Mouse (Mus musculus) limb, embryonic 11.5 days (tissue): ENCODE measurements at regions not wholly inside any gene's neighbourhood (a gene's known extent, or its start where the extent isn't known, plus 50 kb on each side); places are given as distances from the start of the nearest gene placed in this dataset.

ENCODE experiments used
- ATAC-seq: fragments of 200-750 bp; cut with Nextera tagmentation; 2 replicates; pipeline ENCODE4 v1.8.0; 2017; ENCODE audit warnings: low read depth; ENCODE audit not compliant: insufficient number of reproducible peaks, low FRiP score, low TSS enrichment
- DNase-seq: peaks from one replicate; pipeline ENCODE4 v3.0.0-alpha.2; 2015; ENCODE audit warnings: low spot score
- H3K27ac ChIP-seq: fragments of 300-500 bp; sonication (generic); replicated peaks from 2 replicates; pipeline ENCODE4 v1.5.1; 2014; ENCODE audit warnings: low read depth, mild to moderate bottlenecking, low read length
- H3K27me3 ChIP-seq: fragments of 300-500 bp; sonication (generic); 2 replicates; pipeline ENCODE4 v1.6.1; 2014; ENCODE audit warnings: mild to moderate bottlenecking, low read length, mixed read lengths; ENCODE audit not compliant: control insufficient read depth, insufficient read depth
- H3K36me3 ChIP-seq: fragments of 300-500 bp; sonication (generic); 2 replicates; pipeline ENCODE4 v1.6.1; 2014; ENCODE audit warnings: mild to moderate bottlenecking, low read length, moderate library complexity, mixed read lengths; ENCODE audit not compliant: control insufficient read depth, insufficient read depth
- H3K4me1 ChIP-seq: fragments of 300-500 bp; sonication (generic); 2 replicates; pipeline ENCODE4 v1.6.1; 2014; ENCODE audit warnings: low read length, mixed read lengths; ENCODE audit not compliant: control insufficient read depth, insufficient read depth
- H3K4me2 ChIP-seq: fragments of 300-500 bp; sonication (generic); 2 replicates; pipeline ENCODE4 v1.6.1; 2014; ENCODE audit warnings: low read depth, mild to moderate bottlenecking, moderate library complexity; ENCODE audit not compliant: severe bottlenecking
- H3K4me3 ChIP-seq: fragments of 300-500 bp; sonication (generic); 2 replicates; pipeline ENCODE4 v1.5.1; 2014; ENCODE audit warnings: low read depth, low read length
- H3K9ac ChIP-seq: fragments of 300-500 bp; sonication (generic); 2 replicates; pipeline ENCODE4 v1.6.1; 2014; ENCODE audit warnings: mild to moderate bottlenecking, low read length
- H3K9me3 ChIP-seq: fragments of 300-500 bp; sonication (generic); 2 replicates; pipeline ENCODE4 v1.6.1; 2016; ENCODE audit warnings: low read length; ENCODE audit not compliant: control insufficient read depth
- WGBS: fragments of 180-500 bp; shearing (Covaris S2); extraction: QIAGEN DNeasy Blood & Tissue Kit; methylation state at CpG from one replicate; pipeline ENCODE4 v1.1.7; 2014; 5-methylcytosine and 5-hydroxymethylcytosine counted together

DNA sequence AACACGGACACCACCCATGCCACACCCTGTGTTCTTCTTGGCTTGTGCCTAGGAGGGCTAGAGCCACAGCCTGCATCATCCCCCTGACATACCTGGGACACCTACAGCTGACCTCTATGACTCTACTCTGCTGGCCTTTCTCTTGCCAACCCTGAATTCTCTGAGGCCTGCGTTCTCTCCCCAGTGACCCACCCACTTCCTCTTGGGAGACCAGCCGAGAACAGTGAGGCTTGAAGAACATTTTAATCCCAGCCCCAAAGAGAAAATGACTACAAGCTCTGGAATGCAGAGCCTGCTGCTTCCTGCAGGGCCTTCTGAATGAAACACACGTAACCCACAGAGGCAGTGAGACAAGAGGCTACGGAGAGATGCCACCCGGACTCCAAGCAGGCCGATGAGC is 102.0 kb downstream of the Zfp36l2 start:
- Histone ChIP-seq H3K4me1 (peaks cover 19% of the 10 kb centered on the region), H3K27ac (no peak overlapping the region), H3K4me2 (no peak overlapping the region), H3K9ac (no peak overlapping the region), H3K4me3 (no peak overlapping the region), H3K36me3 (no peaks in the 10 kb centered on the region), H3K27me3 (no peaks in the 10 kb centered on the region), H3K9me3 (no peaks in the 10 kb centered on the region)
- ATAC-seq (no peak), DNase-seq (no peak)
- 79% methylated on average over 7 of the region's 7 CpGs for WGBS

DNA sequence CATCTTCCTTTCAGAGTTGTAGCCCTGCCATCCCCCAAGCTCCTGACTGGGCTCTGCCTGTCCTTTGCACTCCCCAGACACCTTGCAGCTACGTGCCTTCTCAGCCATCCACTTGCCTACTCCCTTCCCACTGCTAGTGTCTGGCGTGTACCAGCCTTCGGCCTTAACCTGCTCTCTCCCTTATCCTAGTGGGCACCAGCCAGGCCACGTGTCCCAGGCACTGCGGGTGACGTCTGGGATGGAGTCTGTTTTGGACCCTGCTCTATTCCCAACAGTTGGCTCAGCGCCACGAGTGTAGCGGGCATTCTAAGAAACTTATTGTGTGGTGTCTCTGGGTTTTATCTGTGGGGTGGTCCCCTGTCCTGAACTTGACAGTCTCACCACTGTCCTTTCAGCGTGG is 102.5 kb downstream of the Zfp36l2 start:
- WGBS, result 90% methylated on average over 10 of the region's 10 CpGs

DNA sequence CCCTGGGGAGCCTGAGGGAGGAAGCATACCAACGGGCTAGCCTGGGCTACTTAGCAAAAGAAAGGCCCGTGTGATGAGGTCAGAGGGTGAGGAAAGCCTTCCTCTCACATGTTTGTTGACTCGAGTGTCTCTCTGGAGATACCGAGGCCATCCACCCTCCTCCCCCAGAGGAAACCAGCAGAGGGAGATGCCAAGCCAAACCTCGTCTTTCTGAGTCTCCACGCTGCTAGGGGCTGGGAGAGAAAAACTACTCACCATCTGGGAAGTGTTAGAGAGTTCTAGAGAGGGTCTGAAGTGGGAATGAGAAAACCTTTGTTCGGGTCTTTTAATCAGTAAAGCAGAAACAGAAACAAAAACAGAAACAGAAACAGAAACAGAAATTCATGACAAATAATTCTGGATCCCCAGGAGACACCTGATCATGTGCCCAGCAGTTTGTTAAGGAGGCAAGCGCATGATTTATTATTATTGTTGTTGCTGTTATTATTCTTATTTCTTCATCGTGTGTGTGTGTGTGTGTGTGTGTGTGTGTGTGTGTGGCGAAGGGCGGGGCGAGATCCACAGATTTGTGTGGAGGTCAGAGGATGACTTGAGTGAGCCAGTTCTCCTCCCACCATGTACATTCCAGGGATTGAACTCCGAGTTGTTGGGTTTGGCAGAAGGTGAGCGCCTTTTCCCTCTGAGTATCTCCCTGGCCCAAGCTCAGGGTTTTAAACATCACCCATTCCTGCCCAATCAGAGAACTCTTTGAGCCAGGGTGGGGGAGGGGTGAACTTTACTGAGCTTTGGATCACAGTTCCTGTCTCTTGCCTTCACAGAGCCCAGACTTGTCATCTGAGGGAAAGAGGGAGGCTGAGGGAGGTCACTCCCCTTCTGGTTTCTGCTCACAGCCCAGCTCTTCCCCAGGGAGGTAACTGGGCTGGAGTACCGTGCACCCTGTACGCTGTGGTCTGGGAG is 104.2 kb downstream of the Zfp36l2 start:
- H3K27ac ChIP-seq, result no peak overlapping the region
- H3K4me2 ChIP-seq, result no peak overlapping the region
- 0 out of 2 replicates have a peak, but pooled peaks have one; percentile 27 for ATAC-seq
- no peak overlapping the region for H3K4me3 ChIP-seq
- H3K9ac ChIP-seq, result no peak overlapping the region
- no peaks in the 10 kb centered on the region for H3K9me3 ChIP-seq
- no peak for DNase-seq
- no peaks in the 10 kb centered on the region for H3K36me3 ChIP-seq
- WGBS, result 66% methylated on average over 16 of the region's 16 CpGs
- H3K27me3 ChIP-seq, result no peaks in the 10 kb centered on the region
- H3K4me1 ChIP-seq, result peaks cover 19% of the 10 kb centered on the region

More for the DNA sequence above, 102.5 kb downstream of the Zfp36l2 start:
- DNase-seq (no peak), ATAC-seq (no peak)
- Histone ChIP-seq H3K27me3 (no peaks in the 10 kb centered on the region), H3K4me1 (peaks cover 19% of the 10 kb centered on the region), H3K27ac (no peak overlapping the region), H3K4me3 (no peak overlapping the region), H3K9me3 (no peaks in the 10 kb centered on the region), H3K4me2 (no peak overlapping the region), H3K9ac (no peak overlapping the region), H3K36me3 (no peaks in the 10 kb centered on the region)

DNA sequence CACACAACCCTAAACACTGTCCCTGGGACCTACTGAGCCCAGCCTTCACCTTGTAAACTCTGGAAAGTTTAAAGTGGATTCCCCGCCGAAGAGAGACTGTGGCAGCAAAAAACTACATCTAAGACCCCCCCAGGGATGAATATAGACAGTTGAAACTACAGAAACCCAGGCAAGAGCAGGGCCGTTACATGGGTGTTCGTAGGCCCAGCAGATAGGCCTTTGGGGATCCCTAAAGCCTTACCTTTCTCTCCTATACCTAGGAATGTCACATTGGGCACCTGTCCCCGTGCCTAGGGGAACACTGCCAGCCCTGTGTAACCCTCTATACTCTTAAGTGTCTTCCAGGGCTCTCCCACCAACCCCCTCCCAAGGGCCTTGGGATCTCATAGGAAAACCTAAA is 105.2 kb downstream of the Zfp36l2 start:
- ATAC-seq (no peak), DNase-seq (no peak)
- H3K9me3 ChIP-seq, result no peaks in the 10 kb centered on the region
- H3K9ac ChIP-seq, result no peak overlapping the region
- no peaks in the 10 kb centered on the region for H3K27me3 ChIP-seq
- WGBS, result 90% methylated on average over 5 of the region's 5 CpGs
- H3K4me2 ChIP-seq, result no peak overlapping the region
- H3K36me3 ChIP-seq, result no peaks in the 10 kb centered on the region
- peaks cover 19% of the 10 kb centered on the region for H3K4me1 ChIP-seq
- no peak overlapping the region for H3K27ac ChIP-seq
- H3K4me3 ChIP-seq, result no peak overlapping the region

DNA sequence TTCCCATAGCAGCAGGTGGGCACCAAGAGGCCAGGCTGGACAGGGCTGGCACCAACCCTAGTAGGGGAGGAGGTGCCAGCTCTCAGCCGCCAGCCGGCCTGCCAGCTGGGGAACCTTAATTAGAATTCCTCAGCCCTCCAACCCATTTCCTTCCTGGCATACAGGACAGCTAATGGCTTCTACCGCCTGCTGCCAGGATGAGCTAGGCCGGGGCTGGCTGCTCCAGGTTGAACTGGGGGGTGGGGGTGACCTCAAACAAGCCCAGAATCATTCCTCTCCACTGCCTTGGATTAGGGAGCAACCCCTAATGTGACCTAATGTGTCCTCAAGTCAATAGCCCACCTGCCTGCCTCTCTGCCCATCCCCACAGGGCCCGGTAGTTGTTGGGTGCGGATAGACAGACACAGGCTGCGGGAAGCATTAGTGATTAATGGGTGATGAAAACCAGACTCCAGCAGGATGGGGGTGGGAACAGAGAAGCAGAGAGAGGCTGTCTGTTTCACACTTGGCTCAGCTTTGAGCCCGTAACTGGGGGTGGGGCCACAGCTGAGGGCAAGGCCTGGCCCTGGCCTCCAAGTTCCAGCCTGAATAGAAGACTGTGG is 105.9 kb downstream of the Zfp36l2 start:
- Histone ChIP-seq H3K27me3 (no peaks in the 10 kb centered on the region), H3K9ac (no peak overlapping the region), H3K36me3 (no peaks in the 10 kb centered on the region), H3K4me1 (peaks cover 19% of the 10 kb centered on the region), H3K4me2 (no peak overlapping the region), H3K27ac (0 out of 2 replicates have a peak overlapping the region, but pooled peaks have one; percentile 1), H3K9me3 (no peaks in the 10 kb centered on the region), H3K4me3 (no peak overlapping the region)
- no peak for ATAC-seq
- peak; percentile 53 for DNase-seq
- WGBS, result 16% methylated on average over 8 of the region's 8 CpGs

DNA sequence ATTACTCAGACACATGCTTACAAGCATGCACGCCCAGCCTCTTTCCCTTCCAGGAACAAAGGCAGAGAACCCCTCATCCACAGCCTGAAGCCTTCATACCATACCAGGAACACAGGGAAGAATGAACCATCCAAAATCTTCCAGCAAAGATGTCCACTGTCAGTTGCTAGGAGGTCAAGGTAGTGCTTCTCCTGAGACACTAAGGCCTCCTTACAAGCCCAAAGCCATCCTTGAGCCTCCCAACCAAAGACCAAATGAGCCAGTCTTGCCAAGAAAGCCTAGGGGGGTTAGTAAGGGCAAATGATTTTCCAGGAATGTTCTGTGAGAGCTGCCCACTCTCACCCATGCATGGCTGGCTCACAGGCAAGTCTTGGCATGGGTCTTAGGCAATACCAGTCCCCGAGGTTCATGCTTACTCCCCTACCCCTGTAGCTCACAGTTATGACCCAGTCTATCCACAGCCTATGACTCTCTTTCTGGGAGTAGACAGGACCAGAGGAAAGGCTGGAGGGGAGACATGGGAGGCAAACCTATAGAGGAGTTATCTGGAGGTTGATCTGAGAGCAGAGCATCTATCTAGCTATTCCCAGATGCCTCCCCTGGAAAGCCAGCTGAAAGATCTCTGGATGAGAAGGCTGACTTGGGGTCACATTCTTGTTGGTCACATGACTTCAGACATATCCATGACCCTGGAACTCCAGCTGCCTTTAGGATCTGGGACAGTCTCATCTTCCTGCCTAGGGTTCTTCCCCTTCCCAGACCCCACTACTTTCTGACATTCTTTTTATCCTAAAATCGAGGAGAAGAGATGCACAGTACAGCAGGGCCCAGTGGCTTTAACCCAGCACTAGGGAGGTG is 112.4 kb downstream of the Zfp36l2 start:
- Histone ChIP-seq H3K4me3 (no peak overlapping the region), H3K4me2 (no peak overlapping the region), H3K27ac (no peak overlapping the region), H3K9ac (no peak overlapping the region), H3K4me1 (no peaks in the 10 kb centered on the region), H3K36me3 (no peaks in the 10 kb centered on the region), H3K9me3 (no peaks in the 10 kb centered on the region), H3K27me3 (no peaks in the 10 kb centered on the region)
- DNase-seq (no peak), ATAC-seq (no peak)
- 84% methylated on average over 3 of the region's 3 CpGs for WGBS

DNA sequence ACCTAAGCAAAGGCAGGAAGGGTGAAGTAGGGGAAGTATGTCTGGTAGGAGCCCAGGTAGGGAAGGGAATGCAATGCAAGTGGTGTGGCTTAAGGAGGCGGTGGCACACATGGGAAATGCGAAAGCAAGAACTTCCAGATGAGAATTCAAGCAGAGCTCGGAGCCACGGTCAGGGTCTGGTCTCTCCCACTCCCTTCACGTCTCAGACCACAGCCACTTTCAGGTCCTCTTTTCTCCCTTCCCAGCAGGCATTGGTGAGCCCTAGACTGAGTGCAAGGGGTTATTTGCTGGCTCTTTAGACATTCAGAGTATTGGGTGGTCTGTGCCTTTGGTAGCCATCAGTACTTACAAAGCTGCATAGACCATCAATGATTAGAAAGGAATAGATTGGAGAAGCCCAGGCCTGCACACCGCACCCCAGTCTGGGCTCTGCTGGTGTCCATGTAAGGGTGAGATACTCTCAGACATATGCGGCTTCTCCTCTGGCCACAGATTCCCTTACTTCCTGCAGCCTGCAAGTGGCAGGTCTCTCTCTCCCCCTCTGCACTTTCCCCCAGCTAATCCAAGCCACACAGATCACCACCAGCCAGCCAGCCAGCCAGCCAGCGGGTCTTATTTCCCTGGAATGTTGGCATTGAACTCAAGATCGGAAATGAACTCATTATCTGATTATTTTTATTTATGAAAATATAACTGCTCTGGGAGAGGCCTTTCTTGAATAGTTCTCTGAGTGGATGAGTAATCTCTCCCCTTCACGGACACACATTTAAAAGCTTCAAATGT is 113.6 kb downstream of the Zfp36l2 start:
- H3K27me3 ChIP-seq, result no peaks in the 10 kb centered on the region
- no peaks in the 10 kb centered on the region for H3K4me1 ChIP-seq
- H3K27ac ChIP-seq, result no peak overlapping the region
- no peak overlapping the region for H3K4me2 ChIP-seq
- ATAC-seq (no peak), DNase-seq (no peak)
- H3K36me3 ChIP-seq, result no peaks in the 10 kb centered on the region
- 79% methylated on average over 10 of the region's 10 CpGs for WGBS
- no peak overlapping the region for H3K4me3 ChIP-seq
- H3K9me3 ChIP-seq, result no peaks in the 10 kb centered on the region
- no peak overlapping the region for H3K9ac ChIP-seq
